Mouse (Mus musculus): ENCODE data around the gene Dclre1a.

Dclre1a gene

DNA sequence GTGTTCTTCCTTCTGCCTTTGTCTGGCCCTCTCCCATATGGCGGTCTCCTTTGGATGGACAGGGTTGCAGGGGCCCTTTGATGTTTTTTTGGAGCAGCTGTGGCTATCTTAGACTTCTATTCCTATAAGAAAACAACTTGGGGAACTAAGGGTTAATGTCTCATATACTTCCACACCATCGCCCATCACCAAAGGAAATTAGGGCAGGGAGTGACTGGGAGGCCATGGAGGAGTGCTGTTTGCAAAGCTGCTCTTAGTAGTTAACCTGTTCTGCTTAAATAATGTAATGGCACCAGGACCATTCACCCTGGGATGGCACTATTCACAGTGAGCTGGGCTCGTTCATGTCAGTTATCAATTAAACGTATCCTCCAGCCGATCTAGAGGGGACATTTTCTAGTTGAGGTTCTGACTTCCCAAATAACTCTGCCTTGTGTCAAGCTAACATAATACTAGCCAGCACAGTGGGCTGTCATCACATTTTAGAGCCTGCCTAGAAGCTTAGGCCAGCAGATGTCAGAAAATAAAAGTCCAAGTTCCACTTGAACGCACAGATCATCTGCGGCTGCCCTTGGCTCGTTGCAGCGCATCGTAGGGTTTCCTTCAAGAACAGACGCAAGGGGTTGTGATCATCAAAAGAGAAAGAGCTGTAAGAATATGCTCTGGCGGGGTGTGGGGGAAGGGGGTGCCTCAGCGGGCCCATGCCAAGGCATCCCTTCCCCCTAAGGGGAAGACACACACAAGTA is 63.2 kb downstream of the Dclre1a start:
- DNase-seq (ENCODE audit: low spot score in 2 of 2): no peak

Data from urinary bladder, postnatal 4 days (tissue).